Mouse (Mus musculus) neural tube, embryonic 14.5 days (tissue): ENCODE measurements around the gene Pheta2. TPM values are rescaled to one million over a fixed set of nuclear protein-coding genes. Genes with fewer than 3 reads are reported as not detected.
"Not testable (repeated sequence)": the region's sequence is repeated elsewhere in the genome, so short reads cannot be mapped to it uniquely, and the experiment has no call there.

Experiments
- ATAC-seq: fragments of 200-750 bp; cut with Nextera tagmentation; 2 replicates; pipeline ENCODE4 v1.8.0; 2017; ENCODE audit warnings: low read depth, mild to moderate bottlenecking, moderate TSS enrichment, moderate library complexity
- H3K27ac ChIP-seq: fragments of 300-500 bp; sonication (generic); 2 replicates; pipeline ENCODE4 v1.5.1; 2014; ENCODE audit warnings: low read depth, mild to moderate bottlenecking, control low read depth, low read length, moderate library complexity, mixed read lengths
- H3K27me3 ChIP-seq: fragments of 300-500 bp; sonication (generic); 2 replicates; pipeline ENCODE4 v1.6.1; 2014; ENCODE audit warnings: low read length; ENCODE audit not compliant: control insufficient read depth, insufficient read depth
- H3K36me3 ChIP-seq: fragments of 300-500 bp; sonication (generic); 2 replicates; pipeline ENCODE4 v1.6.1; 2014; ENCODE audit warnings: low read length, mixed read lengths; ENCODE audit not compliant: control insufficient read depth, insufficient read depth
- H3K4me1 ChIP-seq: fragments of 300-500 bp; sonication (generic); 2 replicates; pipeline ENCODE4 v1.6.1; 2014; ENCODE audit warnings: low read length; ENCODE audit not compliant: control insufficient read depth, insufficient read depth
- H3K4me2 ChIP-seq: fragments of 300-500 bp; sonication (generic); 2 replicates; pipeline ENCODE4 v1.6.1; 2014; ENCODE audit warnings: mild to moderate bottlenecking, low read depth, low read length, control low read depth
- H3K4me3 ChIP-seq: fragments of 300-500 bp; sonication (generic); 2 replicates; pipeline ENCODE4 v1.5.1; 2014; ENCODE audit warnings: low read depth, low read length, control low read depth, mixed read lengths
- H3K9ac ChIP-seq: fragments of 300-500 bp; sonication (generic); replicated peaks from 2 replicates; pipeline ENCODE4 v1.6.1; 2014; ENCODE audit warnings: low read depth, mild to moderate bottlenecking, control low read depth, low read length, mixed read lengths
- H3K9me3 ChIP-seq: fragments of 300-500 bp; sonication (generic); 2 replicates; pipeline ENCODE4 v1.6.1; 2016; ENCODE audit warnings: low read length; ENCODE audit not compliant: control insufficient read depth
- WGBS: fragments of 180-500 bp; shearing (Covaris S2); extraction: QIAGEN DNeasy Blood & Tissue Kit; methylation state at CpG from one replicate; pipeline ENCODE4 v1.1.7; 2014; 5-methylcytosine and 5-hydroxymethylcytosine counted together
- polyA plus RNA-seq: library from polyadenylated mRNA; unstranded; fragments of >200 nt; fragmentation: Nextera tagmentation; extraction: Ambion mirVana; gene quantifications from 2 replicates; pipeline ENCODE4 v1.2.1, GENCODE M21; 2014

Pheta2 gene
- polyA plus RNA-seq, 1 experiment from 2014 or later = 0.87 TPM

DNA sequence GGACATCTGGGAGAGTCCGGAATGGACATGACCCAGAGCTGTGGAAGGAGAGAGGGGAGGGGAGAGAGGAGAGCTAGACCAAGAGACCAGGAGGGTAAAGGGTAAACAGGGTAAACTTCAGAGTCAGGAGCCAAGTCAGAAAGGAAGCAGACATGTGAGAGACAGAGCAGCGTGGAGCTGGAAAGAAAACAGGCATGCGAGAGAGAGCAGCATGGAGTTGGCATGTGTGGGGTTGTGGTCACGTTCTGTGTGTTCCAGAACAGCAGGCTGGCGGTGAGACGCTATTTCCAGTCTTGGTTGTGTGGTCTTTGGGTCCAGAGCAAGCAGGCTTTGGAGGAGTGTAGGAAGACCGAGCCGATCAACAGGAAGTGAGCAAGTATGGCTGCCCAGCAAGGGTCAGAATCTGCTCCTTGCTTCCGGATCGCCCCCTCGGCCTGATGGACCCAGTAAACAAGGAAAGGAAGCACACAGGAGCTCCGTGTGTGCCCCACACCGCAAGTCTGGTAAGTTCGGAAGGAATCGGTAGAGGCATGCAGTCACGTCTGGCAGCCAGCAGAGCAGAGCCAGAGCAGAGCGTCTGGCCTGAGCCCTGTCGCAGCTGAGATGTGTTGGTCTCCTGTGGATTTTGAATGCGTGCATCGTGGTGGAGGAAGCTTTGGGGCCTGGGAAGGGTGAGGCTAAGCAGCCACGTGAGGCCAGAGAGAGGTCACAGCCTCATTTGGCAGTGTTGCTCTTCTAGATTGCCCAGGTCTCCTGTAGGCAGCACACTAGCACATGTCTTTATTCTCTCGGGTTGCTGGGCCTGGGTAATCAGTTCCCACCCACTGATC, 19.9 kb downstream of the Pheta2 start:
- Histone ChIP-seq H3K9ac (peak overlapping the region; percentile 16; the same call in 1 of the 2 replicates), H3K9me3 (no peaks in the 10 kb centered on the region), H3K4me1 (peaks cover 5% of the 10 kb centered on the region; the same call in 1 of the 2 replicates), H3K27me3 (peaks cover 3% of the 10 kb centered on the region; the same call in 1 of the 2 replicates), H3K36me3 (no peaks in the 10 kb centered on the region), H3K4me3 (no peak overlapping the region), H3K4me2 (no peak overlapping the region), H3K27ac (no peak overlapping the region)
- no peak for ATAC-seq
- WGBS = 69% methylated on average over 22 of the region's 22 CpGs

DNA sequence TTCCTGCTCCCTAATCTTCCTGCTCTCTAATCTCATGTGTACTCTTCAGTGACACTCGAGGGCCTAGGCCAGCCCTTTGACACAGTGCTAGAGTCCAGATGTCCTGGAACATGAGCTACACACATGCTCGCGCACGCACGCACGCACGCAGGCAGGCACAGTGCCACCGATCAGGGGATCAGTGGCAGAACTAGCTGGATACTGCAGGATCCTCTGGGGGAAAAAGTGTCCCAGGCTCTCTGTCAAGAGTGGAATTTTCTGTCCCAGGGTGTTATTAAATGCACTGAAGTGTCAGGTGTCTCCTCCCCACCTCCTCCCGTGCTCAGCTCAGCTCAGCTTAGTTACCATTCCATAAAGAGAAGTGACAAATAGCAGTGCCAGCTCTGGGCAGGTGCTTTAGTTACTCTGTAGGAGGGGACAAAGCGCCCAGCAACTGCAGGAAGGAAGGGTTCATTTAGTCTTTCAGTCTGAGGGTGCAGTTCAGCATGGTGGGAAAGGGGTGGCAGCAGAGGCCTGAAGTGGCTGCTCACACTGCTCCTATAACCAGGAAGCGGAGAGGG, 22.8 kb downstream of the Pheta2 start:
- Histone ChIP-seq H3K4me1 (no peaks in the 10 kb centered on the region), H3K4me2 (no peak overlapping the region), H3K27ac (no peak overlapping the region), H3K36me3 (no peaks in the 10 kb centered on the region), H3K4me3 (no peak overlapping the region), H3K9ac (no peak overlapping the region), H3K27me3 (no peaks in the 10 kb centered on the region), H3K9me3 (no peaks in the 10 kb centered on the region)
- WGBS = 77% methylated on average over 11 of the region's 11 CpGs
- ATAC-seq = no peak

DNA sequence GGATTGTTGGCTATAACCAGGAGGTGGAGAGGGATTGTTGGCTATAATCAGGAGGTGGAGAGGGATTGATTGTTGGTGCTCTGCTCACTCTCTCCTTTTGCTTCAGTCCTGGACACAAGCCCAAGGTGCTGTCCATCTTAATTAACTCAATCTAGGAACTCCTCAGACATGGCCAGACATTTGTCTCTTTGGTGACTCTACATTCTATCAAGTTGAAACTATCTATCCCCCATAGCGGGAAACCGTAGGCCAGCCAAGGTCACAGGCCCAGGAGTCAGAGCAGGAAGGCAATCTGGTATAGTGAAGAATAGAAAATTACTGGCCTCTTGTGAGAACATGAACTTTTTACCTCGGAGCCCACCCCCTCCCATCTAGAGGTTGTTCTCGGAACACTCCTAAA, 23.5 kb downstream of the Pheta2 start:
- no peaks in the 10 kb centered on the region for H3K9me3 ChIP-seq
- H3K36me3 ChIP-seq = no peaks in the 10 kb centered on the region
- ATAC-seq = no peak
- H3K27ac ChIP-seq = no peak overlapping the region
- no peaks in the 10 kb centered on the region for H3K27me3 ChIP-seq
- H3K4me2 ChIP-seq = no peak overlapping the region
- H3K4me3 ChIP-seq = no peak overlapping the region
- H3K9ac ChIP-seq = no peak overlapping the region
- 85% methylated on average over 4 of the region's 4 CpGs for WGBS
- H3K4me1 ChIP-seq = no peaks in the 10 kb centered on the region

DNA sequence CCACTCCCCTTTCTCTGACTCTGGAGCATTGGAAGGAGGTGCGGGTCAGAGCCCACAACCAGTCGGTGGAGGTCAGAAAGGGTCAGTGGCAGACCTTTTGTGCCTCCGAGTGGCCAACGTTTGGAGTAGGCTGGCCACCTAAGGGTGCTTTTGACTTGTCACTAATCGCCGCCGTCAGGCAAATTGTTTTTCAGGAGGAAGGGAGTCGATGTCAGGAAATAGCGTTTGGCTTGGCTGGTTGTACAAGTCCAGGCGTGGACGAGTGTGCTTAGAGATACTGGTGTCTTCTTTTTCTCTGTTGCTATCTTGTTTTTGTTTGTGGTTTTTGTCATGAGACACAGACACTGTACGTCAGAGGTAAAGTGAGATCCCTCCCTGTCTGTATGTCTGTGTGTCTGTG, 25.1 kb downstream of the Pheta2 start:
- H3K9ac ChIP-seq, H3K4me2 ChIP-seq, H3K9me3 ChIP-seq, H3K27me3 ChIP-seq, H3K36me3 ChIP-seq, H3K4me1 ChIP-seq, H3K27ac ChIP-seq, H3K4me3 ChIP-seq, ATAC-seq: not testable (repeated sequence)
- 75% methylated on average over 7 of the region's 12 CpGs for WGBS

DNA sequence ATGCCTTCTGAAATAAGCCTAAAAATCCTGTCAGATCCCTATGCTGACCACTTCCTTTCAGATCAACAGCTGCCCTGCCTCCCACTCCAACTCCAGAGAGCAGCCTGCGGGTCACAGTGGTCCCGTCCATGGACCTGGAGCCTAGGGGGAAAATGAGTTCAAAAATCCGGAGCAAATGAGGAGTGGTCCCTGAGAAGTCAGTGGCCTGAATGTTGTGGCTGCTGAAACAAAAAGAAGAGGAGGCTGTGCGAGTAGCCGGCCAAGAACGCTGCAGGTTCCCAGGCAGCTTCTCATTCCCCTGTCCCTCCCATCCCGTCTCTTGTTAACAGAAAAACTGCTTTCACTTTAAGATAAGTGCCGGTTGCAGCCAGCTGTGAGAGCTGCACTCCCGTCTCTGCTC, 25.8 kb downstream of the Pheta2 start:
- not testable (repeated sequence) for H3K4me3 ChIP-seq, H3K27me3 ChIP-seq, H3K4me1 ChIP-seq, H3K36me3 ChIP-seq, H3K27ac ChIP-seq, H3K4me2 ChIP-seq, ATAC-seq, H3K9ac ChIP-seq, H3K9me3 ChIP-seq
- WGBS = 13% methylated on average over 6 of the region's 9 CpGs

DNA sequence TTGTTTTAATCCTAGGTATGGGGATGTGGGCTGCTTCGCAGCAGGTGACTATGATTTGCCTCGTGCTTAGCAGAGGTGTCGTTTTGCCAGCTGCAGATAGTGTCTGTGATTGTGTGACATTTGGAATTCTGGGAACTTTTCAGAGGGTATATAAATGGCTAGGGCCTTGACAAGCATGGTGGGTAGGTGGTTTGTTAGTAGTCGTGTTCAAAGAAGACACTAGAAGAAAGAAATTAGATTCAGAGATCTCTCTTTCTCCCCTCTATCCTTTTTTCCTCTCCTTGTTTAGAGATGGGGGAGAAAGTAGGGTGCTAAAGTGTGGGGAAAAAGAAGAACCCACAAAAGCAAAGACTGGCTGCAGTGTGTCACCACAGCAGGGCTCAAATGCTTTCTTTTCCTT, 29.4 kb downstream of the Pheta2 start:
- H3K9ac ChIP-seq = no peak overlapping the region
- no peaks in the 10 kb centered on the region for H3K4me1 ChIP-seq
- H3K27ac ChIP-seq = no peak overlapping the region
- WGBS = 95% methylated on average over 4 of the region's 4 CpGs
- H3K4me3 ChIP-seq = no peak overlapping the region
- no peaks in the 10 kb centered on the region for H3K9me3 ChIP-seq
- H3K36me3 ChIP-seq = no peaks in the 10 kb centered on the region
- H3K27me3 ChIP-seq = no peaks in the 10 kb centered on the region
- no peak overlapping the region for H3K4me2 ChIP-seq
- ATAC-seq = no peak

DNA sequence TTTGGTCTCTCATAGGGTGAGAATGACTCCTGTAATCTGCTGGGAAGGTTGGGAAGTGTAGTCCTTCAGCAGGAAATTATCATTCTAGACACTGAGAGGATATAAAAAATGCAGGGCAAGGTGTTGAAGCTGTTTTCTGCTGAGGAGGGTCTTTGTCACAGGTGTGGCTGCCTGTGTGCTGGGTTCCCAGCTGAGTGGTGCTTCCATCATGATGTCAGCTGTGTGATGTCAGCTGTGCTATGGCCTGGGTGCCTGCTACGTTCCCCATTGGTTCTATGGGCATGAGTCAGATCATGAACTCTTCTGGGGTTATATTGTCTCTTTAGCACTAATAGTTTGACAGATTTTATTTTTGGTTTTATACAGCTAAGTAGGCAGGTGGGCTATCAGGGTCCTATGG, 30.1 kb downstream of the Pheta2 start:
- H3K4me3 ChIP-seq = no peak overlapping the region
- H3K36me3 ChIP-seq = no peaks in the 10 kb centered on the region
- H3K27me3 ChIP-seq = no peaks in the 10 kb centered on the region
- 79% methylated on average over 1 of the region's 1 CpGs for WGBS
- H3K9ac ChIP-seq = no peak overlapping the region
- no peaks in the 10 kb centered on the region for H3K4me1 ChIP-seq
- no peak overlapping the region for H3K4me2 ChIP-seq
- H3K27ac ChIP-seq = no peak overlapping the region
- ATAC-seq = no peak
- no peaks in the 10 kb centered on the region for H3K9me3 ChIP-seq

DNA sequence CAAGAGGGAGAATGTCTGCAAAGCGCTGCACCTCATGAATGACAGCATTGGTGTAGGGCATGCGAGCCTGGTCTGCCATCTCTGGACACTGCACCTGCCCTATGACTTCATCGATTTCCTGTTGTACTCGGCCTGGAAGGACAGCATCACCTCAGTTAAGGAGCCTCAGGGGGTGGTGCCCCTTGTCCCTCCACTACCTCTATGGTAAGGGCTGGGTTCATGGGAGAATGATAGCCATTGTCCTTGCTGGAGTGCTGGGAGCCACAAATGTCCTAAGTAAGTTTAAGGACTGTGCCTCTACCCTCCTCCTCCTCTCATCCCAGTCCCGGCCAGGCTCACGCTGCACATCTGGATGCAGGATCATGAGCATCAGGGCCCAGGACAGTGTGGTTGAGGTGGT, 33.7 kb downstream of the Pheta2 start:
- no peak overlapping the region for H3K4me2 ChIP-seq

DNA sequence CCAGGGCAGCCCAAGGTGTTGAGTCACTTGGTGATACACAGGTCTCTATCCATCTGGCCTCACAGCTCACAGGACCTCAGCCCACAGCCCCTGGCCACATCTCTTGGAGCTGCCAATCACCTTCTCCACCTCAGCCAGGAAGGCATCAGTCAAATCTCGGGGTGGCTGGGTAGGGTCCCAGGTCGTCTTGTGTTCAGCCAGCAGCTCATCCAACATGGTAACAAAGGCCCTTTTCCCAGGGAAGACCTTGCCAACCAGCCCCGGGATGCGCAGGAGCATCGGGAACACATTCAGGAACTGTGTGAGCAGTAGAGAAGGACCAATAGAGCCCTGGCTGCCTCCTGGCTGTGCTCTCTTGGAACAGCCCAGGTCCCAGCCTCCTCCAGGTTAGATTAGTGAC, 34.2 kb downstream of the Pheta2 start:
- no peak for ATAC-seq
- Histone ChIP-seq H3K9ac (no peak overlapping the region), H3K36me3 (no peaks in the 10 kb centered on the region), H3K4me1 (no peaks in the 10 kb centered on the region), H3K27me3 (no peaks in the 10 kb centered on the region), H3K27ac (no peak overlapping the region), H3K9me3 (no peaks in the 10 kb centered on the region), H3K4me3 (no peak overlapping the region), H3K4me2 (no peak overlapping the region)
- WGBS = 90% methylated on average over 5 of the region's 5 CpGs

More for the DNA sequence above, 33.7 kb downstream of the Pheta2 start:
- Histone ChIP-seq H3K4me3 (no peak overlapping the region), H3K27ac (no peak overlapping the region), H3K36me3 (no peaks in the 10 kb centered on the region), H3K9me3 (no peaks in the 10 kb centered on the region), H3K27me3 (no peaks in the 10 kb centered on the region), H3K4me1 (no peaks in the 10 kb centered on the region), H3K9ac (no peak overlapping the region)
- 93% methylated on average over 6 of the region's 6 CpGs for WGBS
- no peak for ATAC-seq
